14 mouse cellular contexts compared by ENCODE assay signal in genomic region chr3:89879326-89879725, GRCm38 (mm10). TPM values are rescaled to one million over a fixed set of nuclear protein-coding genes. Genes with fewer than 3 reads are reported as not detected.
"Had no signal": no experiment of that assay in that cellular context is flagged by ENCODE, and none has a peak within 500 bp of the region (broad histone marks: within the 10 kb centered on the region; RNA-seq: fewer than 3 reads in every experiment).

No protein-coding gene starts in this region.

- H3K4me2 ChIP-seq: lung, embryonic 15.5 days; midbrain, embryonic 13.5 days; neural tube, embryonic 12.5 days had no signal

- H3K9me3 ChIP-seq: limb, embryonic 10.5 days; lung, embryonic 15.5 days; midbrain, embryonic 13.5 days; neural tube, embryonic 12.5 days had no signal

- H3K4me1 ChIP-seq: limb, embryonic 10.5 days; lung, embryonic 15.5 days; neural tube, embryonic 12.5 days had no signal

- H3K4me3 ChIP-seq: limb, embryonic 10.5 days; lung, embryonic 15.5 days; midbrain, embryonic 13.5 days; neural tube, embryonic 12.5 days had no signal

- H3K27me3 ChIP-seq: lung, embryonic 15.5 days; neural tube, embryonic 12.5 days had no signal

- H3K36me3 ChIP-seq: limb, embryonic 10.5 days; lung, embryonic 15.5 days; midbrain, embryonic 13.5 days; neural tube, embryonic 12.5 days had no signal

- H3K27ac ChIP-seq: kidney, postnatal 0 days; limb, embryonic 10.5 days; lung, embryonic 15.5 days; midbrain, embryonic 13.5 days; neural tube, embryonic 12.5 days had no signal

- ATAC-seq: midbrain, embryonic 13.5 days had no signal

- H3K9ac ChIP-seq: lung, embryonic 15.5 days; midbrain, embryonic 13.5 days; neural tube, embryonic 12.5 days had no signal

- DNase-seq: kidney, adult 11 months; kidney, adult 9 months; kidney, postnatal 36 days; lung, postnatal 36 days; right cerebral cortex, postnatal 4 days; spleen, adult 18-20 months; thymus, adult 2 months; thymus, postnatal 25 days had no signal

RNA-seq across cellular contexts. Expression of gene She, which starts 48.2 kb away (rescaled TPM):
- total RNA-seq: monocyte, adult 5-6 weeks had no signal
